Mouse (Mus musculus) liver, embryonic 14.5 days (tissue): ENCODE results near the gene Cdt1. TPM values are rescaled to one million over a fixed set of nuclear protein-coding genes. Genes with fewer than 3 reads are reported as not detected.

Source experiments
- ATAC-seq: fragments of 200-750 bp; cut with Nextera tagmentation; 2 replicates; pipeline ENCODE4 v1.8.0; 2017; ENCODE audit warnings: moderate number of reproducible peaks, mild to moderate bottlenecking, moderate library complexity; ENCODE audit not compliant: insufficient read depth
- DNase-seq, 3 experiments: peaks; one replicate each; pipeline ENCODE4 v3.0.0-alpha.2; 2012 to 2013; ENCODE audit warnings: low read depth in 3 of 3, low spot score in 3 of 3
- H3K27ac ChIP-seq: fragments of 300-500 bp; sonication (generic); 2 replicates; pipeline ENCODE4 v1.5.1; 2014; ENCODE audit warnings: moderate library complexity, mild to moderate bottlenecking, control low read depth, inconsistent platforms
- H3K27me3 ChIP-seq: fragments of 300-500 bp; sonication (generic); 2 replicates; pipeline ENCODE4 v1.6.1; 2014; ENCODE audit warnings: mild to moderate bottlenecking, low read length, moderate library complexity; ENCODE audit not compliant: control insufficient read depth, insufficient read depth
- H3K36me3 ChIP-seq: fragments of 300-500 bp; sonication (generic); replicated peaks from 2 replicates; pipeline ENCODE4 v1.6.1; 2014; ENCODE audit warnings: low read depth; ENCODE audit not compliant: control insufficient read depth, insufficient read depth
- H3K4me1 ChIP-seq, 2 experiments: fragments of 200-500 bp in 1 of 2; fragments of 300-500 bp in 1 of 2; sonication (generic) in 1 of 2; replicated peaks; 2 replicates each; pipeline ENCODE4 v1.6.1; 2012 to 2014; ENCODE audit warnings: antibody characterized with exemption in 1 of 2, inconsistent platforms in 1 of 2, low read length in 1 of 2; ENCODE audit not compliant: control insufficient read depth in 2 of 2, insufficient read depth in 2 of 2
- H3K4me2 ChIP-seq: fragments of 300-500 bp; sonication (generic); 2 replicates; pipeline ENCODE4 v1.6.1; 2014; ENCODE audit warnings: low read depth, mild to moderate bottlenecking, control low read depth, moderate library complexity
- H3K4me3 ChIP-seq, 2 experiments: fragments of 200-500 bp in 1 of 2; fragments of 300-500 bp in 1 of 2; sonication (generic) in 1 of 2; 2 replicates each; pipeline ENCODE4 v1.5.1; 2012 to 2014; ENCODE audit warnings: low read depth in 2 of 2, low read length in 2 of 2, mild to moderate bottlenecking in 2 of 2, control low read depth in 1 of 2, inconsistent platforms in 1 of 2, moderate library complexity in 1 of 2; ENCODE audit not compliant: insufficient read depth in 1 of 2
- H3K9ac ChIP-seq: fragments of 300-500 bp; sonication (generic); replicated peaks from 2 replicates; pipeline ENCODE4 v1.6.1; 2014; ENCODE audit warnings: mild to moderate bottlenecking, control low read depth, moderate library complexity
- H3K9me3 ChIP-seq: fragments of 300-500 bp; sonication (generic); 2 replicates; pipeline ENCODE4 v1.6.1; 2016; ENCODE audit warnings: low read length, mixed read lengths; ENCODE audit not compliant: control insufficient read depth
- CTCF ChIP-seq: IDR thresholded peaks from 2 replicates; pipeline ENCODE4 v1.5.1; 2016; ENCODE audit warnings: antibody characterized with exemption, low read depth, control low read depth
- EP300 ChIP-seq: IDR thresholded peaks from 2 replicates; pipeline ENCODE4 v1.6.1; 2016; ENCODE audit warnings: antibody characterized with exemption, low read depth
- WGBS: fragments of 180-500 bp; shearing (Covaris S2); extraction: QIAGEN DNeasy Blood & Tissue Kit; methylation state at CpG from one replicate; pipeline ENCODE4 v1.1.7; 2014; ENCODE audit not compliant: insufficient replicate concordance; 5-methylcytosine and 5-hydroxymethylcytosine counted together
- microRNA-seq: library from miRNA; unstranded; fragments of <30 nt; microRNA quantifications from one replicate; pipeline ENCODE4, GENCODE M21; 2016
- polyA plus RNA-seq, 2 experiments: library from polyadenylated mRNA; depleted of rRNA in 1 of 2; stranded (reverse) in 1 of 2; unstranded in 1 of 2; fragments of >200 nt; fragmentation: Nextera tagmentation in 1 of 2; extraction: Ambion mirVana in 1 of 2; gene quantifications; 2 replicates each; pipeline versions ENCODE4 v1.2.1 to v1.2.3; 2012 to 2014

Gene Cdt1
- polyA plus RNA-seq, 2 experiments, result 41.9 to 65.3 TPM

GRCm38 (mm10) chr8:122617947-122618546 lies 50.2 kb downstream of the Cdt1 start:
- Histone ChIP-seq H3K27me3 (no peaks in the 10 kb centered on the region), H3K4me1 (peaks cover 13 to 14% of the 10 kb centered on the region in 2 experiments), H3K36me3 (no peaks in the 10 kb centered on the region), H3K4me3 (no peak overlapping the region), H3K27ac (peak overlapping the region; percentile 64), H3K4me2 (peak overlapping the region; percentile 43), H3K9me3 (no peaks in the 10 kb centered on the region), H3K9ac (no peak overlapping the region; the same call in 1 of the 2 replicates)
- ATAC-seq, result peak; percentile 20; the same call in 1 of the 2 replicates
- WGBS, result 34% methylated on average over 5 of the region's 7 CpGs
- peak in 2 of 3 experiments; percentile 64 to 68 for DNase-seq
- peak; percentile 80 for TF ChIP-seq CTCF
- TF ChIP-seq EP300, result no peak

GRCm38 (mm10) chr8:122618660-122619378 lies 51.0 kb downstream of the Cdt1 start:
- H3K27me3 ChIP-seq, result no peaks in the 10 kb centered on the region
- no peaks in the 10 kb centered on the region for H3K9me3 ChIP-seq
- WGBS, result 14% methylated on average over 6 of the region's 6 CpGs
- peak overlapping the region; percentile 38 for H3K9ac ChIP-seq
- peak overlapping the region; percentile 64 for H3K27ac ChIP-seq
- H3K4me1 ChIP-seq, result peaks cover 13 to 14% of the 10 kb centered on the region in 2 experiments
- ATAC-seq (peak; percentile 94), DNase-seq (peak; percentile 75 to 79 (median 78))
- H3K4me3 ChIP-seq, result no peak overlapping the region
- peak overlapping the region; percentile 43 for H3K4me2 ChIP-seq
- no peaks in the 10 kb centered on the region for H3K36me3 ChIP-seq
- TF ChIP-seq CTCF (no peak), EP300 (peak; percentile 85)

- ATAC-seq, result no peak
- Histone ChIP-seq H3K9me3 (no peaks in the 10 kb centered on the region), H3K27ac (no peak overlapping the region), H3K36me3 (no peaks in the 10 kb centered on the region), H3K27me3 (no peaks in the 10 kb centered on the region), H3K4me1 (peaks cover 13 to 14% of the 10 kb centered on the region in 2 experiments), H3K9ac (no peak overlapping the region), H3K4me2 (no peak overlapping the region), H3K4me3 (no peak overlapping the region)
- DNase-seq, result no peak
- TF ChIP-seq EP300 (no peak), CTCF (no peak)
- WGBS, result 28% methylated on average over 5 of the region's 5 CpGs
Observed at GRCm38 (mm10) chr8:122620446-122620845, 52.6 kb downstream of the Cdt1 start.

GRCm38 (mm10) chr8:122622727-122623126 lies 54.9 kb downstream of the Cdt1 start, which contains the start of gene Pabpn1l:
Gene Pabpn1l (minus strand): TSS chr8:122622739.
- H3K9me3 ChIP-seq, result no peaks in the 10 kb centered on the region
- H3K9ac ChIP-seq, result no peak within 1 kb of the TSS
- no peak within 1 kb of the TSS for H3K27ac ChIP-seq
- no peak for TF ChIP-seq CTCF
- TF ChIP-seq EP300, result no peak
- no peak within 1 kb of the TSS for H3K4me2 ChIP-seq
- no peak within 1 kb of the TSS for H3K4me3 ChIP-seq
- WGBS, result 54% methylated on average over 6 of the region's 6 CpGs
- ATAC-seq (no peak), DNase-seq (no peak)
- H3K4me1 ChIP-seq, result peaks cover 13 to 14% of the 10 kb centered on the region in 2 experiments
- no peaks in the 10 kb centered on the region for H3K27me3 ChIP-seq
- no peaks in the 10 kb centered on the region for H3K36me3 ChIP-seq

Small RNAs within 50 kb of the gene (microRNA-seq; reads per million reads assigned to microRNA genes)
- gene Mir6396, result not detected

Other genes with a start within 250 kb of the Cdt1 start
- gene Trhr2, start 207.3 kb upstream of the Cdt1 start, polyA plus RNA-seq (2012; rRNA removed), result not detected in 2 replicates
- not detected in 2 replicates for gene Trhr2, start 207.3 kb upstream of the Cdt1 start, polyA plus RNA-seq (2014; fragmentation: Nextera tagmentation; extraction: Ambion mirVana)
- 15.2 and 20.4 TPM in 2 replicates for gene Zc3h18, start 191.4 kb upstream of the Cdt1 start, polyA plus RNA-seq (2012; rRNA removed)
- gene Zc3h18, start 191.4 kb upstream of the Cdt1 start, polyA plus RNA-seq (2014; fragmentation: Nextera tagmentation; extraction: Ambion mirVana), result 12.8 and 16.7 TPM in 2 replicates
- not detected in 2 replicates for gene Il17c, start 146.0 kb upstream of the Cdt1 start, polyA plus RNA-seq (2012; rRNA removed)
- gene Il17c, start 146.0 kb upstream of the Cdt1 start, polyA plus RNA-seq (2014; fragmentation: Nextera tagmentation; extraction: Ambion mirVana), result not detected in 2 replicates
- 71.3 and 74.6 TPM in 2 replicates for gene Cyba, start 135.1 kb upstream of the Cdt1 start, polyA plus RNA-seq (2012; rRNA removed)
- 129 and 146 TPM in 2 replicates for gene Cyba, start 135.1 kb upstream of the Cdt1 start, polyA plus RNA-seq (2014; fragmentation: Nextera tagmentation; extraction: Ambion mirVana)
- 21.6 and 23.3 TPM in 2 replicates for gene Mvd, start 124.6 kb upstream of the Cdt1 start, polyA plus RNA-seq (2012; rRNA removed)
- gene Mvd, start 124.6 kb upstream of the Cdt1 start, polyA plus RNA-seq (2014; fragmentation: Nextera tagmentation; extraction: Ambion mirVana), result 15.3 and 17.2 TPM in 2 replicates
- gene Snai3, start 107.3 kb upstream of the Cdt1 start, polyA plus RNA-seq (2012; rRNA removed), result 0.16 and 0.23 TPM in 2 replicates
- 0.30 and 0.41 TPM in 2 replicates for gene Snai3, start 107.3 kb upstream of the Cdt1 start, polyA plus RNA-seq (2014; fragmentation: Nextera tagmentation; extraction: Ambion mirVana)
- gene Rnf166, start 92.0 kb upstream of the Cdt1 start, polyA plus RNA-seq (2012; rRNA removed), result 10.0 and 12.6 TPM in 2 replicates
- 8.7 and 9.3 TPM in 2 replicates for gene Rnf166, start 92.0 kb upstream of the Cdt1 start, polyA plus RNA-seq (2014; fragmentation: Nextera tagmentation; extraction: Ambion mirVana)
- gene Ctu2, start 91.9 kb upstream of the Cdt1 start, polyA plus RNA-seq (2012; rRNA removed), result 7.2 and 11.7 TPM in 2 replicates
- gene Ctu2, start 91.9 kb upstream of the Cdt1 start, polyA plus RNA-seq (2014; fragmentation: Nextera tagmentation; extraction: Ambion mirVana), result 13.9 and 16.8 TPM in 2 replicates
- gene Piezo1, start 16.7 kb upstream of the Cdt1 start, polyA plus RNA-seq (2012; rRNA removed), result 49.5 and 60.9 TPM in 2 replicates
- gene Piezo1, start 16.7 kb upstream of the Cdt1 start, polyA plus RNA-seq (2014; fragmentation: Nextera tagmentation; extraction: Ambion mirVana), result 12.6 and 15.4 TPM in 2 replicates
- gene Aprt, start 8.9 kb downstream of the Cdt1 start, polyA plus RNA-seq (2012; rRNA removed), result 87.5 and 101 TPM in 2 replicates
- gene Aprt, start 8.9 kb downstream of the Cdt1 start, polyA plus RNA-seq (2014; fragmentation: Nextera tagmentation; extraction: Ambion mirVana), result 197 TPM in 2 replicates
- gene Galns, start 43.4 kb downstream of the Cdt1 start, polyA plus RNA-seq (2012; rRNA removed), result 4.3 and 4.6 TPM in 2 replicates
- gene Galns, start 43.4 kb downstream of the Cdt1 start, polyA plus RNA-seq (2014; fragmentation: Nextera tagmentation; extraction: Ambion mirVana), result 3.8 and 4.7 TPM in 2 replicates
- gene Trappc2l, start 43.6 kb downstream of the Cdt1 start, polyA plus RNA-seq (2012; rRNA removed), result 15.5 and 27.9 TPM in 2 replicates
- gene Trappc2l, start 43.6 kb downstream of the Cdt1 start, polyA plus RNA-seq (2014; fragmentation: Nextera tagmentation; extraction: Ambion mirVana), result 32.5 and 35.4 TPM in 2 replicates
- gene Pabpn1l, start 54.7 kb downstream of the Cdt1 start, polyA plus RNA-seq (2012; rRNA removed), result 0.03 TPM in 1 of 2 replicates, not detected in the other
- not detected in 2 replicates for gene Pabpn1l, start 54.7 kb downstream of the Cdt1 start, polyA plus RNA-seq (2014; fragmentation: Nextera tagmentation; extraction: Ambion mirVana)
- 1.8 and 1.9 TPM in 2 replicates for gene Cbfa2t3, start 131.1 kb downstream of the Cdt1 start, polyA plus RNA-seq (2012; rRNA removed)
- gene Cbfa2t3, start 131.1 kb downstream of the Cdt1 start, polyA plus RNA-seq (2014; fragmentation: Nextera tagmentation; extraction: Ambion mirVana), result 3.3 and 5.0 TPM in 2 replicates
- gene Acsf3, start 207.5 kb downstream of the Cdt1 start, polyA plus RNA-seq (2012; rRNA removed), result 4.9 and 5.4 TPM in 2 replicates
- gene Acsf3, start 207.5 kb downstream of the Cdt1 start, polyA plus RNA-seq (2014; fragmentation: Nextera tagmentation; extraction: Ambion mirVana), result 5.7 and 6.6 TPM in 2 replicates